Mouse (Mus musculus): Measurements from ENCODE around the gene Rhebl1. TPM values are rescaled to one million over a fixed set of nuclear protein-coding genes. Genes with fewer than 3 reads are reported as not detected.
A peak's percentile ranks its signal among the peaks of the same experiment; 100 is the strongest.

The Rhebl1 gene
- polyA plus RNA-seq, 1 experiment from 2014 or later, result 3.4 TPM

DNA sequence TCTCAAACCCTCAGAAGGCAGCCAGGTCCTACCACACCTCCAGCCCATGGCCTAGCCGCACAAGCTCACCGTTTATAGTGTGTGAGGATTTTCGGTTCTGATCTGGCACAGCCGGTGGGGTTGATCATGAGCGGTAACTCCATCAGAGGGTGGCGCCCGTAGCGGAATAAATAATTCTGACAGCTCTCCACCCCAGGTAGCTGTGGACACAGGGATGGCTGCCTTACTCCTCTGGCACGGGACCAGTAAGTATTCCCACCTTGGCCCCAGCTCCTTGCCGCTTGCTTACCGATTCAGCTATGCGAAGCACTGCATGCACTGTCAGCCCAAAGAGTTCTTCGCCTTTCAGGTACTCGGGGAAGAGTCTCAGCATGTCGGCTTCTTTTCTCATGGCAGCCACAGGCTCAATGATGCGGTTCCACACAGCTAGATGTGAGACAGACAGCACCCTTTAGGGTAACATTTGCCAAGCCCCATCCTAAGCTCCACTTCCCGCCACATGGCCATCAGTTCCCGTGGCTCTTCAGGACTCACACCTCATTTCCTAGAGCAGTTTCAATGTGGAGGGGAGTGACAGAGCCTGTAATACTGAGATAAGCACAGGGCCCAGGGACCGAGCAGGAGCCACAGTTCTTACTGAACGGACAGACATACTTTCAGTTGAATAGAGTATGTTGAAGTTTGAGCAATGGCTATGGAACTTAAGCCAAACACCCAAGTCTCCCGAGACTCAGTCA is 57.2 kb downstream of the Rhebl1 start:
- H3K9me3 ChIP-seq (replicated peaks; ENCODE audit: control insufficient read depth, low read length), result no peaks in the 10 kb centered on the region
- peak overlapping the region; percentile 58 for H3K4me2 ChIP-seq (ENCODE audit: low read depth, low read length)
- peak overlapping the region; percentile 95 for H3K27ac ChIP-seq (ENCODE audit: low read length)
- H3K4me3 ChIP-seq (ENCODE audit: low read depth, low read length), result peak overlapping the region; percentile 35
- peak overlapping the region; percentile 42 for H3K9ac ChIP-seq (ENCODE audit: low read depth, low read length)
- ATAC-seq (ENCODE audit: low read depth), result peak; percentile 90
- H3K27me3 ChIP-seq (ENCODE audit: control insufficient read depth, insufficient read depth, low read depth, low read length), result no peaks in the 10 kb centered on the region
- whole genome bisulfite sequencing (ENCODE audit: insufficient replicate concordance), result 68% methylated on average over 21 of the region's 21 CpGs
- peaks cover 80% of the 10 kb centered on the region for H3K36me3 ChIP-seq (ENCODE audit: control insufficient read depth, insufficient read depth)
- H3K4me1 ChIP-seq (ENCODE audit: control insufficient read depth, low read depth, low read length), result peaks cover 47% of the 10 kb centered on the region

DNA sequence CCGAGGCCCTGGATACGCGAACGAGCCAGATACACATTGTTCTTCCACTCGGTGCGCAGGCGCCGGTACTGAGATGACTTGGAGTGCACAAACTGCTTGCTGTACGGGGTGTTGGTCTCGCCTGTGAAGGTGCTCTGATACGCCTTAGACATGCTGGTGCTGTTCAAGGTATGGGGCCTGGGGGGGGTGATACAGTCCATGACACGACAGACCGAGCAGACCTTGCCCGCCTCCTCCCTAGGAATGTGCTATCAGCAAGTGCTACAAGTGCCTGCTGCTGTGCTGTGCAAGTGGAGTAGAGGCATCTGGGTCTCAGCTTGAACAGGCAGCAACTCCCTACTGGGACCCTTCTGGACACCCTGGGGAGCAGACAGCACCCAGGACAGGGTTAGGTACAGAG is 59.0 kb downstream of the Rhebl1 start:
- no peak for ATAC-seq (ENCODE audit: low read depth)
- Histone ChIP-seq H3K4me2 (ENCODE audit: low read depth, low read length) (no peak overlapping the region), H3K36me3 (ENCODE audit: control insufficient read depth, insufficient read depth) (peaks cover 63% of the 10 kb centered on the region), H3K4me3 (ENCODE audit: low read depth, low read length) (no peak overlapping the region), H3K4me1 (ENCODE audit: control insufficient read depth, low read depth, low read length) (peaks cover 52% of the 10 kb centered on the region), H3K9ac (ENCODE audit: low read depth, low read length) (no peak overlapping the region), H3K27me3 (ENCODE audit: control insufficient read depth, insufficient read depth, low read depth, low read length) (no peaks in the 10 kb centered on the region), H3K27ac (ENCODE audit: low read length) (no peak overlapping the region), H3K9me3 (replicated peaks; ENCODE audit: control insufficient read depth, low read length) (no peaks in the 10 kb centered on the region)
- WGBS (ENCODE audit: insufficient replicate concordance), result 91% methylated on average over 14 of the region's 14 CpGs

DNA sequence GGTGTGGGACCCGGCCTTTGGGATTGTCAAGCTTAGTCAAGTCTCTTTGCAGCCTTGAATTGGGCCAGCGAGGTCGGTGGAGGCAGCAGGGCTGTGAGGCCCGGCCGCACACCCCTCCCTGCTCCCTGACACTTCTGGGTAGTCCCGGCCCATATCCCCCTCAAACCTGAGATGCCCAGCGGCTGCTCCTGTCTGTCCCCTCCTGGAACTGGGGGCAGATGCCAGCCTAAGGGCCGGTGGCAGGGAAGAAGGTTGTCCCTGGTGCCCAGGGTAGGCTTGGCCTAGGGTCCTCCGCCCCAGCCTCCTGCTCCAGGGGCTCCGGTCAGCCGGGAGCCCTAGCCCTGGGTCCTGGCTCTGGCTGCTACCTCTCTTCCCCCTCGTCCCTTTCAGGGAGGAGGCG is 60.3 kb downstream of the Rhebl1 start:
- Histone ChIP-seq H3K9ac (ENCODE audit: low read depth, low read length) (no peak overlapping the region), H3K27ac (ENCODE audit: low read length) (no peak overlapping the region), H3K36me3 (ENCODE audit: control insufficient read depth, insufficient read depth) (peaks cover 51% of the 10 kb centered on the region), H3K4me2 (ENCODE audit: low read depth, low read length) (no peak overlapping the region), H3K9me3 (replicated peaks; ENCODE audit: control insufficient read depth, low read length) (no peaks in the 10 kb centered on the region), H3K27me3 (ENCODE audit: control insufficient read depth, insufficient read depth, low read depth, low read length) (no peaks in the 10 kb centered on the region), H3K4me1 (ENCODE audit: control insufficient read depth, low read depth, low read length) (peaks cover 60% of the 10 kb centered on the region), H3K4me3 (ENCODE audit: low read depth, low read length) (no peak overlapping the region)
- 86% methylated on average over 13 of the region's 13 CpGs for WGBS (ENCODE audit: insufficient replicate concordance)
- ATAC-seq (ENCODE audit: low read depth), result no peak

DNA sequence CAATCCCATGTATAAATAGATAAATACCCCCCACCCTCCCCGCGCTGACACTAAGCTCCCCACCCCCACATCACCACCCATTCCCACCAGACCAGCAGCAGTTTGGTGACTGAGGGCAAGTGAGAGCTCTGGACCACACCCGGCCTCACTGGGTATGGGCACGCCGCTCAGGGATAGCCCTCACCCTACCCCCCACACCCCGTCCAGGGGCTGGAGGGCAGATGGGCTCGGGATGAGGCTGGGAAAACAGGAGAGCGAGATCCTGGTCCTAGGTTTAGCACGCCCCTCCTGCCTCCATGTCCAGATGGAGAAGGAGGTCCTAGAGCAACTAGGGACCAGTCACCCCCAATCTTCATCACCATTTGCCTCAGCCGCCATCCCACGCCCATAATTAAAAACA is 61.1 kb downstream of the Rhebl1 start:
- no peaks in the 10 kb centered on the region for H3K9me3 ChIP-seq (replicated peaks; ENCODE audit: control insufficient read depth, low read length)
- 64% methylated on average over 11 of the region's 11 CpGs for WGBS (ENCODE audit: insufficient replicate concordance)
- no peaks in the 10 kb centered on the region for H3K27me3 ChIP-seq (ENCODE audit: control insufficient read depth, insufficient read depth, low read depth, low read length)
- peaks cover 60% of the 10 kb centered on the region for H3K4me1 ChIP-seq (ENCODE audit: control insufficient read depth, low read depth, low read length)
- H3K4me3 ChIP-seq (ENCODE audit: low read depth, low read length), result no peak overlapping the region
- peak overlapping the region; percentile 99 for H3K27ac ChIP-seq (ENCODE audit: low read length)
- H3K4me2 ChIP-seq (ENCODE audit: low read depth, low read length), result no peak overlapping the region
- 0 out of 2 replicates have a peak overlapping the region, but pooled peaks have one; percentile 18 for H3K9ac ChIP-seq (ENCODE audit: low read depth, low read length)
- peaks cover 45% of the 10 kb centered on the region for H3K36me3 ChIP-seq (ENCODE audit: control insufficient read depth, insufficient read depth)
- ATAC-seq (ENCODE audit: low read depth), result no peak

DNA sequence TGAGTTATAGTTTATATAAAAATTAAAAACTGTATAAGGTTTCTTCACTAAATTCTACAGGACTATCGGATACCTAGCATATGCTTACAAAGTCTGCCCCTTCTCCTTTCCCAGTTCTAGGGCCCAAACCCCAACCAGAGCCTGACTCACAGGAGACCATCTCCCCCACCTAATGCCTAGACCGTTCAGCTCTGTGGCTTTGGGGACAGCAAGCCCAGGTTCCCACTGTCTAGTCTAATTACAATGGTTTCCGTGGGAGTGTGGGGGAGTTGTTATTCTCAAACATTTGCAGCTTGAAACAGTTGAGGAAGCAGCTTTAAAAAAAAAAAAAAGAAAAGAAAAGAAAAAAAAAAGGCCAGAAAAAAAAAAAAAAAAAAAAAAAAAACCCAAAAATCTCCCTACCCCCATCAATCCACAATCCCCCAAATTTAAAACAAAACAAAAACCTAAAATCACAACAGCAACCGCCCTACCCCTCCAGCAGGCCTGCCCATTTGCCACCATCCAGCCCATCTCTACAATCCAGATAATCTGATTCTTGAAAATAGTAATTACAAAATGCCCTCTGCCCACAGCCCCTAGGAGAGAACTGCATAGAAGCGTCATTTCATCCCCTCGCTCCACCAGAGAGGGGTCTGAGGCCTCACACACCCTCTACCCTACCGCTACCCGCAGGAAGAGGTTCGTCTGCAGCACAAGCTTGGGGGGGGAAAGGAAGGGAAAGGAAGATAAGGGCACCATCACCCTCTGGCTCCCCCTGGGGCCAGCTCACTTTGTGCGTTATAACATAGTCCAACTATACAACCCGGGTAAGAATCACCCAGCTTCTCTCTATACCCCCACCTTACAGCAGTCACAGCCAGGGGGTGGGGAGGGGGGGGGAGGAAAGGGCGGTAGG is 61.9 kb downstream of the Rhebl1 start:
- Histone ChIP-seq H3K9me3 (replicated peaks; ENCODE audit: control insufficient read depth, low read length) (no peaks in the 10 kb centered on the region), H3K4me3 (ENCODE audit: low read depth, low read length) (peak overlapping the region; percentile 14), H3K27ac (ENCODE audit: low read length) (peak overlapping the region; percentile 99), H3K27me3 (ENCODE audit: control insufficient read depth, insufficient read depth, low read depth, low read length) (no peaks in the 10 kb centered on the region), H3K4me2 (ENCODE audit: low read depth, low read length) (peak overlapping the region; percentile 78), H3K36me3 (ENCODE audit: control insufficient read depth, insufficient read depth) (peaks cover 41% of the 10 kb centered on the region), H3K4me1 (ENCODE audit: control insufficient read depth, low read depth, low read length) (peaks cover 59% of the 10 kb centered on the region), H3K9ac (ENCODE audit: low read depth, low read length) (peak overlapping the region; percentile 50)
- ATAC-seq (ENCODE audit: low read depth), result 0 out of 2 replicates have a peak, but pooled peaks have one; percentile 6
- 22% methylated on average over 12 of the region's 12 CpGs for WGBS (ENCODE audit: insufficient replicate concordance)

DNA sequence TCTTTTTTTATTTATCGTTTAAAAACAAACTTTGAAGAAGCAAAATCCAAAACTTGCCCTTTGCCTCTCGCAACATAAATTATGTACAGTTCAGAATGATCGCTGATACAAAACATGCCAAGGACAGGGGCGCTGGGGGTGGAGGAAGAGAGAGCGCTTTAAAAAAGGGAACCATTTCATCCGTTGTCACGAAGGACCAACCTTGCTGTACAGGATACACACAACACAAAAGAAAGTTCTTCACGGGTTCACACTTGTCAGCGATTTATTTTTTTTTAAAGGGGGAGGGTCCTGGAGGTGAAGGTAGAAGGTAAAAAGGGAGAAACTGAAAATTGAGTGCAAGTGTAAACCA is 62.7 kb downstream of the Rhebl1 start:
- Histone ChIP-seq H3K27ac (ENCODE audit: low read length) (peak overlapping the region; percentile 99), H3K4me1 (ENCODE audit: control insufficient read depth, low read depth, low read length) (peaks cover 59% of the 10 kb centered on the region), H3K4me2 (ENCODE audit: low read depth, low read length) (peak overlapping the region; percentile 78), H3K9me3 (replicated peaks; ENCODE audit: control insufficient read depth, low read length) (no peaks in the 10 kb centered on the region), H3K27me3 (ENCODE audit: control insufficient read depth, insufficient read depth, low read depth, low read length) (no peaks in the 10 kb centered on the region), H3K9ac (ENCODE audit: low read depth, low read length) (peak overlapping the region; percentile 96), H3K4me3 (ENCODE audit: low read depth, low read length) (peak overlapping the region; percentile 89), H3K36me3 (ENCODE audit: control insufficient read depth, insufficient read depth) (peaks cover 33% of the 10 kb centered on the region)
- WGBS (ENCODE audit: insufficient replicate concordance), result 3% methylated on average over 9 of the region's 9 CpGs
- no peak for ATAC-seq (ENCODE audit: low read depth)

DNA sequence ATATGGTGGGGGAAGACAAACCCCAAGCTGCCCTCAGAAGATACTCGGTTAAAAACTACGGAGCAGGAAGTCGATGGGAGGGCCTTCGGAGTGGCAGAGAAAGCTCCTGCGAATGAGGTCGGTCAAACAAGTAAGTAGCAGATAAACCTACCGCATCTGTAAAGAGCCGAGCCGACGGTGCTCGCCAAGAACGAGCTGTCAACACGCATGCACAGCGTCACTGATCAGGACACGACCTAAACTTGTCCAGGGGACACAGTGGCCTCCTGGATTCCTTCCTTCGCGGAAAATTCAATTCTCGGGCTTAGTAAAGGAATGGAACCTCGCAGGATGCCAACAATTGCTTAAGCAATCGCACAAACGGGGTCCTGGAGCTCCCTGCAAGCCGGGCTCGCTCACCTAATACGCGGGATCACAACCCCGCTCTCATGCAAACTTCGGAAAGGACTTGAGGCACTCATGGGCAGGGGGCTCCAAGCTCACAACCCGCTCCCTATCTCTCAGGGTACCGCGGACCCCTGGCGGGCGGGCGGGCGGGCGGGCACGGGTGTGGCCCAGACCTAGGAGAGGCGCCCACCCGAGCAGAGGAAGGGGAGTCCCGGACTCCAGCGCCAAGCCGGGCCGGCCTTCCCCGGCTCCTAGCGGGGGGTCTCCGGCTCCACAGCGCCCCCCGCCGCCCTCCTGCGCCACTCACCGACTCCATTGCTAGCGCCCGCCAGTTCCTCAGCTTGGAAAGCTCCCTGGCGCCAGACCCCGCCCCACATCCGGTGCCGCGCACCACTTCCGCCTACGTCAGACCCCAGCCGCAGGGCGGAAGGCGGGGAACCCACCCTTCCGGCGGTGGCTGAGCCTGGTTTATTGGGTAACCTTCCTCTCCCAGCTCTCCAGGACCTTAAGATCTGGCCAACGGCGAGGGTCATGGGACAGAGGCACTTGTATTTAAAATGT is 63.3 kb downstream of the Rhebl1 start, which contains the start of gene Prkag1:
Prkag1 (minus strand) TSS at position 786 of the 948 bp plus-strand sequence.
- ATAC-seq (ENCODE audit: low read depth), result peak; percentile 88
- under 1% methylated on average over 63 of the region's 66 CpGs for WGBS (ENCODE audit: insufficient replicate concordance)
- H3K4me3 ChIP-seq (ENCODE audit: low read depth, low read length), result peak within 1 kb of the TSS; percentile 89
- peak within 1 kb of the TSS; percentile 78 for H3K4me2 ChIP-seq (ENCODE audit: low read depth, low read length)
- no peaks in the 10 kb centered on the region for H3K27me3 ChIP-seq (ENCODE audit: control insufficient read depth, insufficient read depth, low read depth, low read length)
- peak within 1 kb of the TSS; percentile 96 for H3K9ac ChIP-seq (ENCODE audit: low read depth, low read length)
- H3K27ac ChIP-seq (ENCODE audit: low read length), result peak within 1 kb of the TSS; percentile 99
- peaks cover 57% of the 10 kb centered on the region for H3K4me1 ChIP-seq (ENCODE audit: control insufficient read depth, low read depth, low read length)
- H3K9me3 ChIP-seq (replicated peaks; ENCODE audit: control insufficient read depth, low read length), result no peaks in the 10 kb centered on the region
- peaks cover 27% of the 10 kb centered on the region for H3K36me3 ChIP-seq (ENCODE audit: control insufficient read depth, insufficient read depth)
